Mouse (Mus musculus) frontal cortex, postnatal 10 days (tissue): ENCODE measurements around the gene Cdkl3.
"Not testable (repeated sequence)": the region's sequence is repeated elsewhere in the genome, so short reads cannot be mapped to it uniquely, and the experiment has no call there.

Experiments
- DNase-seq, 2 experiments: peaks; one replicate each; pipeline ENCODE4 v3.0.0; 2022; ENCODE audit warnings: low spot score in 2 of 2, mixed read lengths in 1 of 2

Gene Cdkl3

GRCm38 (mm10) chr11:52077939-52078338 lies 73.9 kb downstream of the Cdkl3 start:
- DNase-seq, result no peak

- peak in 1 of 2 experiments; percentile 32 for DNase-seq
Measured at GRCm38 (mm10) chr11:52079978-52080377, 76.0 kb downstream of the Cdkl3 start.

- no peak for DNase-seq
Measured at GRCm38 (mm10) chr11:52080656-52081055, 76.6 kb downstream of the Cdkl3 start.

GRCm38 (mm10) chr11:52085857-52086203 lies 81.8 kb downstream of the Cdkl3 start:
- DNase-seq, result no peak

- DNase-seq, result peak; percentile 50 to 52
Measured at GRCm38 (mm10) chr11:52086204-52086864, 82.3 kb downstream of the Cdkl3 start.

GRCm38 (mm10) chr11:52089291-52089690 lies 85.3 kb downstream of the Cdkl3 start:
- DNase-seq, result no peak

GRCm38 (mm10) chr11:52091261-52091660 lies 87.2 kb downstream of the Cdkl3 start:
- no peak for DNase-seq

GRCm38 (mm10) chr11:52094568-52094967 lies 90.5 kb downstream of the Cdkl3 start:
- no peak for DNase-seq

GRCm38 (mm10) chr11:52097016-52097415 lies 93.0 kb downstream of the Cdkl3 start:
- DNase-seq, result no peak

GRCm38 (mm10) chr11:52097596-52097995 lies 93.6 kb downstream of the Cdkl3 start:
- DNase-seq, result no peak

- DNase-seq, result peak; percentile 98
Measured at GRCm38 (mm10) chr11:52098398-52098946, 94.5 kb downstream of the Cdkl3 start, which contains the start of gene Ppp2ca. Ppp2ca (plus strand) TSS chr11:52098681.

GRCm38 (mm10) chr11:52099031-52099761 lies 95.2 kb downstream of the Cdkl3 start:
- peak; percentile 53 to 76 for DNase-seq

GRCm38 (mm10) chr11:52099771-52100219 lies 95.8 kb downstream of the Cdkl3 start:
- DNase-seq, result no peak

GRCm38 (mm10) chr11:52102977-52103376 lies 99.0 kb downstream of the Cdkl3 start:
- DNase-seq, result no peak

- DNase-seq, result no peak
Measured at GRCm38 (mm10) chr11:52105503-52105902, 101.5 kb downstream of the Cdkl3 start.

- DNase-seq, result no peak
Measured at GRCm38 (mm10) chr11:52106037-52106436, 102.0 kb downstream of the Cdkl3 start.

GRCm38 (mm10) chr11:52106438-52106837 lies 102.4 kb downstream of the Cdkl3 start:
- DNase-seq, result no peak

GRCm38 (mm10) chr11:52108796-52109195 lies 104.8 kb downstream of the Cdkl3 start:
- DNase-seq, result no peak

- no peak for DNase-seq
Measured at GRCm38 (mm10) chr11:52109421-52109820, 105.4 kb downstream of the Cdkl3 start.

GRCm38 (mm10) chr11:52115479-52115878 lies 111.5 kb downstream of the Cdkl3 start:
- DNase-seq, result no peak

- DNase-seq, result not testable (repeated sequence)
Measured at GRCm38 (mm10) chr11:52116117-52116516, 112.1 kb downstream of the Cdkl3 start.

- no peak for DNase-seq
Measured at GRCm38 (mm10) chr11:52117156-52117555, 113.1 kb downstream of the Cdkl3 start.

- DNase-seq, result not testable (repeated sequence)
Measured at GRCm38 (mm10) chr11:52120415-52120814, 116.4 kb downstream of the Cdkl3 start.
